Mouse (Mus musculus) bone marrow, adult 2 months (tissue): ENCODE data around the gene Llgl2.

Experiments
- CTCF ChIP-seq: fragments of 200-500 bp; IDR thresholded peaks from 2 replicates; pipeline ENCODE4 v1.5.1; 2011; ENCODE audit warnings: low read length, control low read depth; ENCODE audit not compliant: control insufficient read depth, insufficient read depth
- POLR2A ChIP-seq: fragments of 200-500 bp; IDR thresholded peaks from 2 replicates; pipeline ENCODE4 v1.6.1; 2011; ENCODE audit warnings: low read depth, mild to moderate bottlenecking, control low read depth, low read length, borderline replicate concordance; ENCODE audit not compliant: control insufficient read depth

GRCm38 (mm10) chr11:115869393-115869792 lies 45.5 kb downstream of the Llgl2 start:
- no peak for TF ChIP-seq POLR2A
- TF ChIP-seq CTCF, result no peak
